Mouse (Mus musculus) spleen, adult 18-20 months (tissue): ENCODE measurements around the gene Slc26a1.
"Not testable (repeated sequence)": the region's sequence is repeated elsewhere in the genome, so short reads cannot be mapped to it uniquely, and the experiment has no call there.

Source experiments
- DNase-seq, 2 experiments: peaks; one replicate each; pipeline ENCODE4 v3.0.0; 2022; ENCODE audit warnings: mixed read lengths in 2 of 2

Gene Slc26a1

DNA sequence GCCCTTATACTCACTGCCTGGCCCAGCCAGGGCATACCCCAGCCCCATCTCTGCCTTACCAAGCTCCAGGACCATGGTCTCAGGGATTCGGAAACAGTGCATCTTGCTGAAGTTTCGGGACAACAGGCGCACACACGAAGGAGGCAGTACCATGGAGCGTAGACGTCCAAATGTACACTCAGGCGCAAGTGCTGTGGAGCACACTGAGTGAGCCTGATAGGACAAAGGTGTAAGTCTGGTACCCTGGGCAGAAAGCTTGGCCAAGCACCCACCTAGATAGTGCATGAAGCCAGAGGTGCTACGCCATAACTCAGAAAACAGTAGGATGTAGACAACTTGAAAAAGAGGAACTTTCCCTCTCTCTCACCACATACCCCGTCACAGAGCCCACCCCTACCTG is 20.0 kb downstream of the Slc26a1 start:
- DNase-seq: no peak

DNA sequence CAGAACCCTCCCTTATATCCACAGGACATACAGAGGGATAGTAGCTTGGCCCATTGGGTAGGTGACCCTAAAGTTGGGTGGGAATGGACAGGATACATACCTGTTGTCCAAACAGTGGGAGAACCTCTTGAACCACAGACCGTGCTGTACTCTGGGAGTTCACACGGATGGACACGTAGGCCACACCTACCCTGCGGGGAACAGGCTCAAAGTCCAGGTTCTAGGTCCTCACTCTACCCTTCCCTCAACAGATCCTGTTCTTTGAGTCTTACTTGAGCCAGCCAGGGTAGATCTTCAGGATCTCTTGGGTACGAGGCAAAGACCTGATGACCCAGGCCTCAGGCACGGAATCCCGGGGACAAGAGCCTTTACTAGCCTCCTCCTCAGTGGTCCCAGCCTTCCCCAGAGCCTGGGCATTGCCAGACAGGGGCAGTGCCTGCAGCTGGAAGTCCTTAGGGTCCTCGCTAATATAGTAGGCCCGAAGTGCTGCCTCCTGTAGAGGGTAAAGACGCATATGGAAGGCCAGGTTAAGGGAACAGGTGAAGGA is 20.9 kb downstream of the Slc26a1 start:
- no peak for DNase-seq

DNA sequence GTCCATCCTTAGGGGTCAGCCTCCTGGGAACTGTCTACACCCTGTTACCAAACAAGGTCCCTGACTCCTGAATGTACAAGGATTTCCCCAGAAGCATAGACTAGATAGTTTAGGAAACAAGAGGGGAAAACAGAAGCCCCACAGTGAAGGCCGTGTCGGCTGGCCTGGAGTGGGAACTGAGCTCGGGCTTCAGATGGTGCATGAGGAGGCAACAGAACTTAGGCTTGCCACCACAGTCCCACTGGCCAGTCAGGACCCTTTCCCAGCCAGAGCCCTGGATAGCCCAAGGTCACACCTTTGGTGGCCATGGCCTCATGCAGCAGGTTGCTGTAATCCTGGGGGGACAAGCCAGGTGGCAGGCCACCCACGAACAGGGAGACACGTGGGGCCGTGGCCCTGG is 22.0 kb downstream of the Slc26a1 start:
- no peak for DNase-seq

DNA sequence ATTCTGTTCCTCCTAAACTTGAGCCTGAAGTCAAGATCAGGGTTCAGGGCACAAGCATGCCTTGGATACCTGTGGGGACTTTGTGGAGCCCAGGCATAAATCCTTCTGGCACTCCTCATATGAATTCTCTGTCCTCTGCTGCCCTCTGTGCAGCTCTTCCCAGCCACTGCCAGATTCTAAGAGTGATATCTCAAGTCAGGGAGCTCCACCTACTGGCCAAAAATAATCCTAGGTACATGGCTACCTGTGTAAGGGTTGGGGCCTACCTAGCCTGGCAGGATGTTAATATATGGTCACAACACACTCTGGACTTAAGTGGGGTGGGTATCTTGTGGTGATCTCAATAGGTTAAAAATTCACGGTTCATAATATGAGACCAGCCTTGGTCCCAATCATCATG is 23.5 kb downstream of the Slc26a1 start:
- DNase-seq: peak in 1 of 2 experiments; percentile 61

DNA sequence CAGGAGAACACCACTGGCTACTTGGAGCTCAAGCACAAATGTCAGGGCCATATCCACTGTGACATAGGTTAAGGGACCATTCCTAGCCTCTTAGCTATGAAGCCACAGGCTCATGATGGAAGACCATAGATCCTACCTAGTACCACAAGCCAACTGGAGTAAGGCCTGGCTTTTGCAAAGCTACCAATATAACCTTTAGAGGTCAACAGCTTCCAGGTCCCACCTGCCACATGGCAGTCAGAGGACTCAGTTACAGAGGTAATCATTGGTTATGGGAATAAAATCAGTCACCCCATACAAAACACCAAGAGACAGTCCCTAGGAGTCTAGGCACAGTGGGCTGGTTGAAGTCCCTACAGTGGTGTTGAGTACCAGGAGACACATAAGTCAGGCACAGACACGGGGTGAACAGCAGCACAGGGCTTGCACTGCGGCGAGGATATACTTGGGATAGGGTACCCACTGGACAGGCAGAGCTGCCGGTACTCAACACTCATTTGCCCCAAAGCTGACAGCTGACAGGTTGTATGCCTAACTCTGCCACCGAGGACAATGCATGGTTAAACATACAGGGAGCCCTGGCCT is 24.1 kb downstream of the Slc26a1 start:
- no peak for DNase-seq

DNA sequence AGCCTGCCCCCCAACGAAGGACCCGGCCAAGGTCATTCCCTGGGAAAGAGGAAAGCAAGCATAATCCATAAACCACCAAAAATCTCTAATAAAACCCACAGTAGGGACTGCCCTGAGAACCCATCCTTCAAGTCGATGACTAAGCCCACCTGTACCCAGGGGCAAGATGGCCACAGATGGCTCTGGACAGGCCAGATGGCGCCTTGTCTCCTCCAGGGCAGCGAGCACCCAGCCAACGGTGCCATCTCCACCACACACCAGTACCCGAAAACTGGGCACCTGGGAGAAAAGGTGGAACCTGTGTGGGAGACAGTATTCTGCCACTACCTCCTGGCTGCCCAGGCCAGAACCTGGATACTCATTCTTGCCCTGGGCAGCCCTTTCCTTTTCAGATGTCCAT is 25.0 kb downstream of the Slc26a1 start:
- no peak for DNase-seq

DNA sequence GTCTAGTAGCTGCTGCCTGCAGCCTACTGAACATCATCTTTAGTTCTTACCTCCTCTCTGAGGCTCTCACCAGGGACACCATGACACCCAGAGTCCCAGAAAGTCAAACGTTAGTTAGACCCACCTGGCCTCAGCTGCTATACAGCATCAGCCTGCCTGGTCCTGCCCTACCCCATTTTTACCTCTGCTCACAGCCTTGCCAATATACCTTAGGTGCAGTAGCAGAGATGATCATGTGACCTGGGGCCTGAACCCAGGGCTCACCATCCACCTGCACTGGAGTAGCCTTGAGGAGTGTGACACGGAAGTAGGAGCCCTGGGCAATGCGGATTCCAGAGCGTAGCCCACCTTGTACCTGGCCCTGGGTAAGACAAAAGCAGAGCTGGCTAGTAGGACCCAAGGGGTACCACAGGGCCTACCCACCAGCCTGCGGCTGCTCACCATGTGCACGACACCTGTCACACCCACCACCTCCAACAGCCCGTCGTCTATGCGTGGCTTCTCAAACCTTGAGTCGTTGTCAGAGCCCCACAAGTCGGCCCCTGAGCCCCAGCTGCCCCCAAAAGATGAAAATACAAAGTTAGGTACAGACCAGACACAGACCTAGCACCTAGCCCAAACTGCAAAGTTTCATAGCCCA is 26.3 kb downstream of the Slc26a1 start:
- DNase-seq: no peak

DNA sequence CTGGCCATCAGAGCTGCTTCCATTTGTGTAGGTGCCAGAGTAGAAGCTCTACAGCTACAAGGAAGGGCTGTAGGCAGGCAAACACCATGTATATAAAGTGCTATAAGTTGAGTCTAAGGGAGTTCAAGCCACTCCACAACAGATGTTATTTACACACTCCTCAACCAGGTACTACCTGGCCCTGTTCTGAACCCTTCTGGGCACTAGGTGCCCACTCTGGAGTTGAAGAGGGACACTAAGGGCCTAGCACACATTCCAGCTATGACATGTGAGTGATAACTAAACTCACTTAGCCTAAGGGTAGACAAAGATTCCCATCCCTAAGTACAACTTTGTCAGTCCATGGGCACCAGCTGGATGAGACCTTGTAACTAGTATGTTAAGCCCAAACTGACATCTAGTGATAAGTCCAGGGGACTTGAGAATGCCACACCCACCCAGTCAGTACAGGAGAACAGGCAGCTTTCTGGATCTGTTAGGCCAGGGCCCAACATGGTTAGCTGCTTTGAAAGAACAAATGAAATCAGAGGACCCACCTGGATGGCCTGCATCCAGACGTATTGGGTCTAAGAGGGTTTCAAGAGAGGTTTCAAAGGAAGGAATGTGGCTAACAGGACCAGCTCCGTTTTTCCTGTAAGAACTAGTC is 27.4 kb downstream of the Slc26a1 start:
- DNase-seq: no peak

DNA sequence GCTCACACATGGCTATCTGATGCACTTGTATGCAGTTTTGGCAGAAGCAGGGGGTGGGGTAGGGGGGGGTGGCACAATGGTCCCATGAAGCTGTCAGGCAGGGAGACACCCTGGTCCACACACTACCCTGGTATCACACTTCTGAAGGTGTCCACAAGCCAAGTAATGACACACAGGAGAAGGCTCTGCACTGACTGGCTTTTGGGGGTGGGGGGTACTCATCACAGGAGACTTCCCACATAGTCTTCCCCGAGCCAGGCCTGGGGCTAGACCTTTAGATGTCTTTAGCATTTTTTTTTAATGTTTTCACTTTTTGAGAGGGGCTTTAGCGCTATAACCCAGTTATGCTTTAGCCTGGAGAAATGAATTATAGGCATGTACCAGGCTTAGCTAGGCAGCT is 28.1 kb downstream of the Slc26a1 start:
- DNase-seq: no peak

DNA sequence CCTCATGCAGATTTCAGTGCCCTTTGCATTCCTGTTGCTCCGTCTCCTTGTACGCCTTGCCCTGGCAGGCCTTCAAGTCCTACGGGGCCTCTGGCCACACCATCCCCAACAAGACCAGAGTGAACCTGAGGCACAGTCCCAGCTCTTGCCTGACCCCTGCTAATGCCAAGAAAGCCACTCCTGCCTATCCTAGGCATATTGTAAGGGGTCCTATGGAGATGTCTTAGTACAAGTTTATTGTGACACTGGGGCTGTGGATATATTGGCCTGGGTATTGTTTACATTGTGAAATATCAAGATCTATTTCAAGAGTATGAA is 29.1 kb downstream of the Slc26a1 start:
- no peak for DNase-seq

DNA sequence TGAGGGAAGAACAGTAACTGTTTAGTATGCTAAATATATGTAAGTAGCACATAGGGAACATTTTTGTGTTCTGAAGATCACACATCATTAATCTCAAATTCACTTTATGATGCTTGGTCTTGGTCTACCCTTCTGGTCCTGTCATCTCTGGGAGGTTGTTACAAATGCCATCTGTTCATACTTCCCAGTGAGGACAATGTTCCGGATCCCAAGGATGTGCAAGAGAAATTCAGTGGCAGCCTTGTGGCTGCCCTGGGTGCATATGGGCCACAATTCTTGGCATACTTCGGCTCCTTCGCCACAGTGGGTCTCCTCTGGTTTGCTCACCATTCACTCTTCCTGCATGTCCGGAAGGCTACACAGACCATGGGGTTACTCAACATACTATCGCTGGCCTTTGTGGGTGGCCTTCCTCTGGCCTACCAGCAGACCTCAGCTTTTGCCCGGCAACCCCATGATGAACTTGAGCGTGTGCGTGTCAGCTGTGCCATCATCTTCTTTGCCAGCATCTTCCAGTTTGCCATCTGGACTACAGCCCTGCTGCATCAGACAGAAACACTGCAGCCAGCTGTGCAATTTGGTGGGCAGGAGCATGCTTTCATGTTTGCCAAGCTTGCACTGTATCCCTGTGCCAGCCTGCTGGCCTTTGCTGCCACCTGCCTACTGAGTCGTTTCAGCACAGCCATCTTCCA is 29.6 kb downstream of the Slc26a1 start:
- no peak for DNase-seq

DNA sequence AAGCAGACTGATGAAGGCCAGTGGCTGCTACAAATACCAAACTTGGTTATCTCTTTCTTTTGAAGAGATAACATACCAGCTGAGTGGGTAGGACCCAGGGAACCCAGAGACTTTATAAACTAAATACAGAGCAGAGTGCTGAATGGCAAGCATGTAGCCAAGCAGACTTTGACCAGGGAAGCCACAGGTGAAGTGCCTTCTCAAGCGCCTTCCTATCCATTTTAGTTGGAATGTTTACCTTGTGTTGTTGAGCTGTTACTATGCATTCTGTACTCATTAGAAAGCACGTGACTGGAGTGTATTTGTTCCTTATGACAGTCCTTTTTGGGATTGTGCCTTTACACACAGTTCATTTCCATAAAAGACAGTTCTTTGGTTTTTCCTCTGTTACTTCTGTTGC is 31.7 kb downstream of the Slc26a1 start:
- no peak for DNase-seq

DNA sequence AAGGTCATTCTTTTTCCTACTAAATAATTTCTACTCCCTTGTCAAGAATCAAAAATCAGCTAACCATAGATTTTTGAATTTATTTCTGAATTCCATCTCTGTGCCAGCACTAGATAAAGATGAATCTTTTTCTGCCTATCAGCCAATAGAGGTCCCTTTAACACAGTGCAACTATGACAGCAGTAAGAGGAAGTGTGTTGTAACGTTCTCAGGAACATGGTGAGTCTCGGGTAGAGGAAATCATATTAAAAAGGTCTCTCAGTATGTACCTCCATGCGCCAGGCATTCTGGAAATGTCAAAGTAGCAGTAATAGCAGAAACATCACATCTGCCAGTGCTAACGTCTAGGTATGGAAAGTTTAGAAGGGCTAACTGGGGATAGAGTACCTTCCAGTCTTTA is 39.2 kb downstream of the Slc26a1 start:
- DNase-seq: no peak

DNA sequence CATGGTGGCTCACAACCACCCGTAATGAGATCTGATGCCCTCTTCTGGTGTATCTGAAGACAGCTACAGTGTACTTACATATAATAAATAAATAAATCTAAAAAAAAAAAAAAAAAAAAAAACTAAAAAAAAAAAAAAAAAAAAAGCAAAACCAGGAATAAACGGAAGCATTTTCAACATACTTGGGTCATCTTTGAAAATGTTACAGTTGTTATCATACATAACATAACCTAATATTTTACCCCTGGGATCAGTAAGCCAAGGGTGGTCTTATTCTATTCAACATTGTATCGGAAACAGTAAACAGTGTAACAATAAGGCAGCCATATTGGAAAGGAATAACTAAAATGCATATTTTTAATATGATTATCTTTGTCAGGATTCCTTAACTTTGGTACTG is 41.3 kb downstream of the Slc26a1 start:
- not testable (repeated sequence) for DNase-seq

DNA sequence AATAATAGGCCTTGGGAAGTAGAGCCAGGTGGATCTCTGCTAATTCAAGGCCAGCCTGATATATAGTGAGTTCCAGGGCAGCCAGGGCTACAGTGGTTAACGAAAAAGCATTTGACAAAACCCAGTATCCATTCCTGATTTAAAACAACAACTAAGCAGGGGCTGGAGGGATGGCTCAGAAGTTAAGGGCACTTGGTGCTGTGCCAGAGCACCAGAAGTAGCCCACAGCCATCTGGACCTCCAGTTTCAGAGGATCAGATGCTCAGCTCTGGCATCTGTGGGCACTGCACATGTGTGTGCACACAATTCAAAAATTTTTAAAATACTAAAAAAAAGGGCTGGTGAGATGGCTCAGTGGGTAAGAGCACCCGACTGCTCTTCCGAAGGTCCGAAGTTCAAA is 41.7 kb downstream of the Slc26a1 start:
- no peak for DNase-seq

DNA sequence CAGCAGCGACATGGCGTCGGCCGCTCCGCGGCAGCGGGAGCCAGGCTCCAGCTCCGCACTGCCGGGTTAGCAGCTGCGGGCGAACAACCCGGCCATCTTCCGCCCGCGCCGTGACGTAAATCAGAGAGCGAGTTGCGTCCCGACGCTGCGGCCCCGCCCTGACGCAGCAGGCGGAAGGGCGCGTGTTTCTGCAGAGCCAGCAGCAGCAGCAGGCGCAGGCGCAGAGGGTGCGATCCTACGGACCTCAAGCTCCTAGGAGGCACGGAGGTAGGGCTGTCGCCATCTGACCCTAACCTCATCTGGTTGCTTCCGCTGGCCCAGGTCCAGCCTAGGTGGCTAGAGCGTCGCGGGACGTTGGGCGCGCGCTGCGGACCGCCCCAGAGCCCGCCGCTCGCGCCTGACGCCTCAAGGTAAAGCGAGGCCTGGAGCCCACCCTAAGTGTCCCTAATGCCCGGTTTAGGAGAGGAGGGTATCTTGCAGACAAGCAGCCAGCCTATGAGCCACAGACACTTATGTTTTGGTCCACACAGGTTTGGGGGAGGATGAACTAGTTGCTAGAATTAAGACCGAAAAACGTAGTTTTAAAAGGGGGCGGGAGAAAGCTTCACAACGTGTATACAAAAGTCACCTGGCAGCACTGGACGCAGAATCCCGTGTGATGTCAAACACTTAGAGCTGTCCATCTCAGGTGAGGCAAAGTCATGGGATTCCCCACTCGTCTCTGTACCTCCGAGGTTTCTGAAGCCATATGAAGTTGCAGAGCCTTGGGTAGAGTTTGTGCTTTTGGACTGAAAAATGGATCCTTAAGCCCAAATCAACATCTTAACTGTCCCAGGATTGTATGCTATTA is 45.5 kb downstream of the Slc26a1 start, which contains the start of the genes Gak and Tmem175:
Gene Gak, minus strand, starts transcription at position 122 of the 850 bp plus-strand sequence.
Gene Tmem175, plus strand, starts transcription at position 137 of the 850 bp plus-strand sequence.
- DNase-seq: peak; percentile 84 to 87

DNA sequence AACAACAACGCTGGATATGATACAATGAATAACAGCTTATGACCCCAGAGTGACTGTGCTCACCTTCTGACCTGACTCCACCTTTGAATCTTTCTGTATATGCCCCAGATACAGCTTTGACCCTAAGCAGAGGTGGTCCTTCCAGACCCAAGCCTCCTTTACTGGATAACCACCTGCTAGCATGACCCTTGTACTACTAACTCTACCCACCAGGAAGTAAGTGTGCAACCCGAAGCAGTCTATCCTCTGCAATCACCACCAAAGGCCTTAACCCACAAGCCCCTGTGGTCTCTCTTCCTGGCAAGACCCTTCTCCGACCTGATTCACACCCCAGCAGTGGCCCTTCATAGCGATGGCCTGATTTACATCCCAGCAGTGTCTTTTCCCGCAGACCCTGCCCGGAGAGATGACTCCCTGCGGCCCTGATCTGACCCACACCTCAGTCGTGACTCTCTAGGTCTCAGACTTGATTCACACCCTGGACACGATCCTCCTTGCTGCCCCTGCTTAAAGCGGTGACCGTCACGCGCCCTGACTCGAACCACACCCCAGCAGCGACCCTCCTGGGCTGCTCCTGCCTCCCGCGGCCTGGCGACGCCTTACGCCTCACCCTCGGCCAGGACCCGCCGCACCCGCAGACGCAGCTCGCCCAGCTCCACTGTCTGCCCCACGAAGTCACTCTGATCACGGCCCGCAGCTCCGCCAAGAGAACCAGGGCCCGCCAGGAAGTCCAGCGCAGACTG is 46.3 kb downstream of the Slc26a1 start:
- DNase-seq: no peak

DNA sequence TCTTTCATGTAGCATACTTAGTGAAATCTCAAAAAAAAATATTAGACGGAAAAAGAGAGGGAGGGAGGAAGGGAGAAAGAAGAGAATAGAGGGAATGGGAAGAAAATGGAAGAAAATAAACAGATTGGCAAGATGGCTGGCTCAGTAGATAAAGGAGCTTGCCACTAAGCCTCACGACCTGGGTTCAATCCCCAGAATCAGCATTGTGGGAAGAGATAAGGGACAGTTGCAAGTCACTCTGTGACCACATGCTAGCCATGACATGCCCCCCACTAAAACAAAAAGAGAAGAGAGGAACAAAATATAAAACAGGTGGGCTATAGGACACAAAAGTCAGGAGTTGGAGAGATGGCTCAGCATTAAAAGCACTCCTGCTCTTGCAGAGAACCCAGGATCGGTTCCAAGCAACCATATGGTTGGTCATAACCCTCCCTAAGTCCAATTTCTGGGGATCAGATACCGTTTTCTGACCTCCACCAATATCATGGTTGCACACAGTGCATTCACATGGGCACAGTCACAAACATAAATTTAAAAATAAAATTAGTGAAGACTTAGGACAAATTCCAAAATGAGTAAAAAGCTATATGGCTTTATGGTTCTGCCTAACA is 49.2 kb downstream of the Slc26a1 start:
- no peak for DNase-seq

DNA sequence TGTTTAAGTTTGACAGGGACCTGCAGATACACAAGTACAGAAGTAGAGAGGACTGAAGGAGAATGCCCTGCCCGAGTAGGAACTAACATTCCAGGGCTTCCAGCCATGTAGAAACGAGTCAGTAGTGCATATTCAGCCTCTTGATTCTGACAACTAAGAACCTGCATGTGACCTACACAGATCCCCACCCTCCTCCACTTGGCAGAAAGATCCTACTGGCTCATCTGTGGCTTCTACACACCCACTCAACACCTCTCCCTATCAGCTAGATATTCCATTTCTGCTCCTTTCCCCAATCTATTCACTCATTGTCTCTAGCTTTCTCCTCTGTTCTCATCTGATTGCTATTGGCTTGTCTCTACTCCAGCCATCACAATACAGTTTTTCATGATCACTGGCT is 53.5 kb downstream of the Slc26a1 start:
- no peak for DNase-seq
